Mouse (Mus musculus) embryonic facial prominence, embryonic 14.5 days (tissue): ENCODE measurements around the gene Ier5. TPM values are rescaled to one million over a fixed set of nuclear protein-coding genes. Genes with fewer than 3 reads are reported as not detected.
A peak's percentile ranks its signal among the peaks of the same experiment; 100 is the strongest.

Source experiments
- ATAC-seq: fragments of 200-750 bp; cut with Nextera tagmentation; 2 replicates; pipeline ENCODE4 v1.8.0; 2017; ENCODE audit warnings: low read depth, moderate number of reproducible peaks, moderate TSS enrichment
- DNase-seq: peaks from one replicate; pipeline ENCODE4 v3.0.0-alpha.2; 2015; ENCODE audit warnings: low spot score
- H3K27ac ChIP-seq: fragments of 300-500 bp; sonication (generic); replicated peaks from 2 replicates; pipeline ENCODE4 v1.5.1; 2014; ENCODE audit warnings: low read depth, mild to moderate bottlenecking, low read length, moderate library complexity
- H3K27me3 ChIP-seq: fragments of 300-500 bp; sonication (generic); replicated peaks from 2 replicates; pipeline ENCODE4 v1.6.1; 2014; ENCODE audit warnings: low read length; ENCODE audit not compliant: control insufficient read depth, insufficient read depth
- H3K36me3 ChIP-seq: fragments of 300-500 bp; sonication (generic); 2 replicates; pipeline ENCODE4 v1.6.1; 2014; ENCODE audit warnings: low read length, mixed read lengths; ENCODE audit not compliant: control insufficient read depth, insufficient read depth
- H3K4me1 ChIP-seq: fragments of 300-500 bp; sonication (generic); 2 replicates; pipeline ENCODE4 v1.6.1; 2014; ENCODE audit warnings: antibody characterized with exemption, low read length; ENCODE audit not compliant: control insufficient read depth, insufficient read depth
- H3K4me2 ChIP-seq: fragments of 300-500 bp; sonication (generic); 2 replicates; pipeline ENCODE4 v1.6.1; 2014; ENCODE audit warnings: low read depth, mild to moderate bottlenecking, low read length, moderate library complexity, mixed read lengths
- H3K4me3 ChIP-seq: fragments of 300-500 bp; sonication (generic); 2 replicates; pipeline ENCODE4 v1.5.1; 2014; ENCODE audit warnings: low read depth, mild to moderate bottlenecking, low read length
- H3K9ac ChIP-seq: fragments of 300-500 bp; sonication (generic); 2 replicates; pipeline ENCODE4 v1.6.1; 2014; ENCODE audit warnings: low read depth, mild to moderate bottlenecking, low read length, moderate library complexity, mixed read lengths
- H3K9me3 ChIP-seq: fragments of 300-500 bp; sonication (generic); 2 replicates; pipeline ENCODE4 v1.6.1; 2016; ENCODE audit warnings: low read length; ENCODE audit not compliant: control insufficient read depth
- WGBS: fragments of 180-500 bp; shearing (Covaris S2); extraction: QIAGEN DNeasy Blood & Tissue Kit; methylation state at CpG from one replicate; pipeline ENCODE4 v1.1.7; 2014; 5-methylcytosine and 5-hydroxymethylcytosine counted together
- polyA plus RNA-seq: library from polyadenylated mRNA; unstranded; fragments of >200 nt; fragmentation: Nextera tagmentation; extraction: Ambion mirVana; gene quantifications from 2 replicates; pipeline ENCODE4 v1.2.1, GENCODE M21; 2014

Ier5 gene
- polyA plus RNA-seq, 1 experiment from 2014 or later: 11.0 TPM

GRCm38 (mm10) chr1:155109387-155110350 lies 10.2 kb upstream of the Ier5 start:
- ATAC-seq: no peak
- Histone ChIP-seq H3K27ac (peak overlapping the region; percentile 56), H3K9me3 (no peaks in the 10 kb centered on the region), H3K27me3 (no peaks in the 10 kb centered on the region), H3K4me2 (peak overlapping the region; percentile 42), H3K36me3 (no peaks in the 10 kb centered on the region), H3K9ac (peak overlapping the region; percentile 26; the same call in 1 of the 2 replicates), H3K4me1 (peaks cover 21% of the 10 kb centered on the region), H3K4me3 (0 out of 2 replicates have a peak overlapping the region, but pooled peaks have one; percentile 10)
- peak; percentile 57 for DNase-seq
- 11% methylated on average over 18 of the region's 18 CpGs for WGBS

GRCm38 (mm10) chr1:155108412-155108811 lies 9.0 kb upstream of the Ier5 start:
- ATAC-seq (0 out of 2 replicates have a peak, but pooled peaks have one; percentile 27), DNase-seq (peak; percentile 49)
- no peaks in the 10 kb centered on the region for H3K27me3 ChIP-seq
- no peak overlapping the region for H3K4me3 ChIP-seq
- peaks cover 21% of the 10 kb centered on the region for H3K4me1 ChIP-seq
- H3K36me3 ChIP-seq: no peaks in the 10 kb centered on the region
- no peak overlapping the region for H3K27ac ChIP-seq
- WGBS: 36% methylated on average over 4 of the region's 4 CpGs
- H3K9me3 ChIP-seq: no peaks in the 10 kb centered on the region
- H3K9ac ChIP-seq: no peak overlapping the region
- no peak overlapping the region for H3K4me2 ChIP-seq

- no peaks in the 10 kb centered on the region for H3K36me3 ChIP-seq
Observed at GRCm38 (mm10) chr1:155107843-155108242, 8.4 kb upstream of the Ier5 start.

GRCm38 (mm10) chr1:155106310-155106709 lies 6.9 kb upstream of the Ier5 start:
- H3K4me3 ChIP-seq: no peak overlapping the region
- H3K27me3 ChIP-seq: no peaks in the 10 kb centered on the region
- WGBS: 60% methylated on average over 1 of the region's 1 CpGs
- H3K9me3 ChIP-seq: no peaks in the 10 kb centered on the region
- ATAC-seq (no peak), DNase-seq (no peak)
- no peaks in the 10 kb centered on the region for H3K36me3 ChIP-seq
- H3K4me1 ChIP-seq: peaks cover 21% of the 10 kb centered on the region
- H3K9ac ChIP-seq: no peak overlapping the region
- H3K4me2 ChIP-seq: no peak overlapping the region
- H3K27ac ChIP-seq: no peak overlapping the region

More at GRCm38 (mm10) chr1:155107843-155108242, 8.4 kb upstream of the Ier5 start:
- no peak overlapping the region for H3K9ac ChIP-seq
- ATAC-seq: peak; percentile 56; the same call in 1 of the 2 replicates
- H3K9me3 ChIP-seq: no peaks in the 10 kb centered on the region
- peak overlapping the region; percentile 15; the same call in 1 of the 2 replicates for H3K27ac ChIP-seq
- WGBS: 17% methylated on average over 5 of the region's 5 CpGs
- peaks cover 21% of the 10 kb centered on the region for H3K4me1 ChIP-seq
- DNase-seq: peak; percentile 74
- H3K4me2 ChIP-seq: no peak overlapping the region
- no peaks in the 10 kb centered on the region for H3K27me3 ChIP-seq
- H3K4me3 ChIP-seq: no peak overlapping the region

GRCm38 (mm10) chr1:155103991-155104390 lies 4.6 kb upstream of the Ier5 start:
- WGBS: 84% methylated on average over 5 of the region's 5 CpGs
- Histone ChIP-seq H3K4me2 (no peak overlapping the region), H3K4me3 (no peak overlapping the region), H3K4me1 (peaks cover 9% of the 10 kb centered on the region), H3K27ac (no peak overlapping the region), H3K9me3 (no peaks in the 10 kb centered on the region), H3K36me3 (no peaks in the 10 kb centered on the region), H3K27me3 (no peaks in the 10 kb centered on the region), H3K9ac (no peak overlapping the region)
- ATAC-seq (no peak), DNase-seq (no peak)

- Histone ChIP-seq H3K9me3 (no peaks in the 10 kb centered on the region), H3K4me1 (peaks cover 2% of the 10 kb centered on the region; the same call in 1 of the 2 replicates), H3K27ac (no peak overlapping the region), H3K4me3 (no peak overlapping the region), H3K4me2 (no peak overlapping the region), H3K27me3 (no peaks in the 10 kb centered on the region), H3K36me3 (no peaks in the 10 kb centered on the region), H3K9ac (no peak overlapping the region)
- DNase-seq (no peak), ATAC-seq (no peak)
- 82% methylated on average over 4 of the region's 4 CpGs for WGBS
Observed at GRCm38 (mm10) chr1:155102631-155103030, 3.2 kb upstream of the Ier5 start.

- Histone ChIP-seq H3K4me1 (peaks cover 22% of the 10 kb centered on the region), H3K9ac (peak overlapping the region; percentile 97), H3K4me3 (peak overlapping the region; percentile 99), H3K36me3 (no peaks in the 10 kb centered on the region), H3K9me3 (no peaks in the 10 kb centered on the region), H3K27ac (peak overlapping the region; percentile 90), H3K27me3 (no peaks in the 10 kb centered on the region), H3K4me2 (peak overlapping the region; percentile 79)
- ATAC-seq (peak; percentile 38), DNase-seq (peak; percentile 43)
- WGBS: under 1% methylated on average over 51 of the region's 93 CpGs
Observed at GRCm38 (mm10) chr1:155098486-155099279, 753 bp downstream of the Ier5 start.

- peaks cover 28% of the 10 kb centered on the region for H3K4me1 ChIP-seq
- peak overlapping the region; percentile 90 for H3K27ac ChIP-seq
- H3K27me3 ChIP-seq: no peaks in the 10 kb centered on the region
- H3K9ac ChIP-seq: peak overlapping the region; percentile 97
- DNase-seq (peak; percentile 63), ATAC-seq (0 out of 2 replicates have a peak, but pooled peaks have one; percentile 3)
- no peaks in the 10 kb centered on the region for H3K36me3 ChIP-seq
- H3K9me3 ChIP-seq: no peaks in the 10 kb centered on the region
- WGBS: under 1% methylated on average over 33 of the region's 33 CpGs
- peak overlapping the region; percentile 79 for H3K4me2 ChIP-seq
- peak overlapping the region; percentile 99 for H3K4me3 ChIP-seq
Observed at GRCm38 (mm10) chr1:155097931-155098485, 1.4 kb downstream of the Ier5 start.
